Mouse (Mus musculus) gastrocnemius, postnatal 36 days (tissue): Measurements from ENCODE around the gene Itpripl1. TPM values are rescaled to one million over a fixed set of nuclear protein-coding genes. Genes with fewer than 3 reads are reported as not detected.
"Not testable (repeated sequence)": the region's sequence is repeated elsewhere in the genome, so short reads cannot be mapped to it uniquely, and the experiment has no call there.

ENCODE experiments used
- DNase-seq, 2 experiments: peaks; one replicate each; pipeline ENCODE4 v3.0.0; 2022
- intact Hi-C: fragments of 180-260 bp; cut with DNase I; formaldehyde crosslinking; loops from one replicate; pipeline ENCODE4 v1.15.1; 2025
- total RNA-seq, 2 experiments: library from RNA; stranded (reverse); gene quantifications; 2 replicates each; pipeline ENCODE4 v1.2.3; 2021

The Itpripl1 gene
- total RNA-seq, 2 experiments from 2014 or later = 5.2 TPM

- intact Hi-C loops = no loop called here
- DNase-seq = no peak
Observed at GRCm38 (mm10) chr2:127108986-127109385, 34.3 kb downstream of the Itpripl1 start.

DNA sequence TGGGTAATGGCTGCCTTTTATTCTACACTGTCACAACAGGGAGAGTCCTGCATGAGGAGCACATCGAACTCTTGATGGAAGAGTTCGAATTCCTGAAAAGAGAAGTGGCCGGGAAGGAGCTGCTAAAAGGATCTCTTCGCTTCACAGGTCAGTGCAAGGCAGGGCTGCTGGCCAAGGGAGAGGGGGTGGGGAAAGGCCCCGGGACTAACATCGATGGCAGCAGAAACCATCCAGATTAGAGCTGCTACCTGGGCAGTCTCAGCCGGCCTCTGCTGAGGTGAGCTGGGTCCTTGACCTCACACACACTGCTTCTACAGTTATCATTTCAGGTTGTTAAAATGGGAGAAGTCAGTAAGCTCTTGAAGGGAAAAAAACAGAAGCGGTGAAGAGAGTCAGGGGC is 51.2 kb downstream of the Itpripl1 start:
- no peak for DNase-seq
- intact Hi-C loops = no loop called here

GRCm38 (mm10) chr2:127090151-127090550 is 53.1 kb downstream of the Itpripl1 start:
- intact Hi-C loops, DNase-seq: not testable (repeated sequence)

Other genes starting within 250 kb of the Itpripl1 start
- gene Sppl2a, start 210.2 kb downstream of the Itpripl1 start, total RNA-seq = 10 to 100 TPM; 64.2 to 64.3 TPM
- 1 to 10 TPM; 6.6 to 8.7 TPM for gene Ap4e1, start 134.7 kb downstream of the Itpripl1 start, total RNA-seq
- gene Blvra, start 72.8 kb downstream of the Itpripl1 start, total RNA-seq = 10 to 100 TPM; 11.6 to 11.7 TPM
- 1 to 10 TPM; 1.5 to 1.8 TPM for gene Ncaph, start 9.5 kb downstream of the Itpripl1 start, total RNA-seq
- under 1 TPM; 0.46 to 0.89 TPM for gene 1810024B03Rik, start 64.8 kb upstream of the Itpripl1 start, total RNA-seq
- gene Snrnp200, start 64.9 kb upstream of the Itpripl1 start, total RNA-seq = 10 to 100 TPM; 33.0 to 39.4 TPM
- gene Ciao1, start 104.4 kb upstream of the Itpripl1 start, total RNA-seq = 10 to 100 TPM; 48.6 to 51.0 TPM
- gene Tmem127, start 104.5 kb upstream of the Itpripl1 start, total RNA-seq = 10 to 100 TPM; 21.0 TPM
- gene Stard7, start 126.8 kb upstream of the Itpripl1 start, total RNA-seq = 100 to 1,000 TPM in 1 of 2 experiments, 10 to 100 TPM in 1; 89.2 to 110 TPM
- 1 to 10 TPM in 1 of 2 experiments, under 1 TPM in 1; 0.72 to 1.3 TPM for gene Dusp2, start 192.7 kb upstream of the Itpripl1 start, total RNA-seq
- not detected for gene Astl, start 195.2 kb upstream of the Itpripl1 start, total RNA-seq
- under 1 TPM; 0.48 to 0.86 TPM for gene Adra2b, start 219.8 kb upstream of the Itpripl1 start, total RNA-seq